Mouse (Mus musculus) E14TG2a.4 (cell line): ENCODE measurements around the gene Slco1c1.

Experiments used
- CTCF ChIP-seq: conservative IDR thresholded peaks from 2 replicates; pipeline ENCODE4 v1.5.1; 2014; ENCODE audit warnings: low read length
- NANOG ChIP-seq: IDR thresholded peaks from 2 replicates; pipeline ENCODE4 v1.6.1; 2014; ENCODE audit warnings: borderline replicate concordance, low read length, mixed read lengths
- POU5F1 ChIP-seq: IDR thresholded peaks from 2 replicates; pipeline ENCODE4 v1.6.1; 2014; ENCODE audit warnings: low read length, borderline replicate concordance

DNA sequence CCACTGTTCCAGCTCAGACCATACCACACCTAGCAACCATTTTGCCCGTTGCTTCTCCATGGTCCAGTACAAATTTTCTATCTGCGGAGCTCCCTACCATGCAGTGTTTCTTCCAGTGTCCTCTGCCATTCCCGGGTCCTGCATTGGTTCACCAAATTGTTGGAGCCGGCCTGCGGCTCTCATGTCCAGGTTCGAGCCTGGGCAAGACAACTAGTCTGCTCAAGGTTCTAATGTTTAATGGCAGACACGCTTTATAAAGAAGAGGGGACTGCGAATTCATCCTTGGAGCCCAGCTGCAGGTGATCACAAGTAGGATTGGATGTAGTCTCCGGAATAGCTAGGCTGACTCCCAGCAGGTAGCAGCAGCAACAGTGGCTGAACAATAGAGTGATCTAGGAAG lies 76.8 kb downstream of the Slco1c1 start:
- no peak for TF ChIP-seq CTCF
- TF ChIP-seq NANOG, result peak; percentile 47; the same call in 1 of the 2 replicates
- TF ChIP-seq POU5F1, result no peak
